In the genomic region with DNA sequence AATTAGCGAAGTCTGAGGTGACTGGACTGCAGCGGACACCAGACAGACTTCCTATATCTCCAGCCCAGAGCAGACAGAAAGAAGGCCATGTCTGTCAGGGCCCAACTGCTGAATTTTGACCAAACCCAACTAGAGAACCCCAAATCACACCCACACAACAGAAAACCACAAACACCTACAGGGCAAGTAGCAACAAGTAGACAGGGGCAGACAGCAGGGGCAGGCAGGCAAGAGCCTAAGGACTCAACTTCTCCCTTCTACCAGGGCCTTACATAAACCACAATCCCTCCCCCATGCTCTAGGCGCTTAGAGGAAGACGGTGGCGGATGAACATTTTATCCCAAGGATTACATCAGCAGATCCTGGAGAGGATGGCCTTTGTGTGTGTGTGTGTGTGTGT, we compare ENCODE assay signal across 18 mouse cellular contexts. TPM values are rescaled to one million over a fixed set of nuclear protein-coding genes. Genes with fewer than 3 reads are reported as not detected.
DNase-seq lines count a peak whose midpoint lies in the region; ATAC-seq lines count a peak whose summit lies in the region.
"Had no signal": no experiment of that assay in that cellular context is flagged by ENCODE, and none has a peak within 500 bp of the region (broad histone marks: within the 10 kb centered on the region; RNA-seq: fewer than 3 reads in every experiment).

No protein-coding gene starts in this region.

- no peak overlapping the region for H3K9ac ChIP-seq in heart, embryonic 16.5 days (ENCODE audit: low read length)
- H3K9ac ChIP-seq in forebrain, embryonic 12.5 days, result no peak overlapping the region
- H3K9ac ChIP-seq: embryonic facial prominence, embryonic 13.5 days; forebrain, postnatal 0 days; hindbrain, embryonic 15.5 days; kidney, embryonic 15.5 days; limb, embryonic 13.5 days; midbrain, embryonic 13.5 days had no signal

- no peak overlapping the region for H3K4me3 ChIP-seq in heart, embryonic 16.5 days (ENCODE audit: low read length)
- H3K4me3 ChIP-seq in megakaryocyte, embryonic 14.5 days (replicated peaks), result peak overlapping the region; percentile 51
- no peak overlapping the region for H3K4me3 ChIP-seq in forebrain, embryonic 12.5 days (replicated peaks)
- H3K4me3 ChIP-seq: embryonic facial prominence, embryonic 13.5 days; hindbrain, embryonic 15.5 days; kidney, embryonic 15.5 days; limb, embryonic 13.5 days; midbrain, embryonic 13.5 days had no signal

- H3K27me3 ChIP-seq in heart, embryonic 16.5 days (ENCODE audit: control insufficient read depth, insufficient read depth, low read length), result no peaks in the 10 kb centered on the region
- H3K27me3 ChIP-seq in megakaryocyte, embryonic 14.5 days (replicated peaks), result no peaks in the 10 kb centered on the region
- H3K27me3 ChIP-seq in forebrain, embryonic 12.5 days, result no peaks in the 10 kb centered on the region
- H3K27me3 ChIP-seq: embryonic facial prominence, embryonic 13.5 days; hindbrain, embryonic 15.5 days; kidney, embryonic 15.5 days; limb, embryonic 13.5 days; midbrain, embryonic 13.5 days had no signal

- no peaks in the 10 kb centered on the region for H3K9me3 ChIP-seq in heart, embryonic 16.5 days (replicated peaks; ENCODE audit: control insufficient read depth, low read length)
- no peaks in the 10 kb centered on the region for H3K9me3 ChIP-seq in megakaryocyte, embryonic 14.5 days
- H3K9me3 ChIP-seq in forebrain, embryonic 12.5 days, result no peaks in the 10 kb centered on the region
- H3K9me3 ChIP-seq: embryonic facial prominence, embryonic 13.5 days; hindbrain, embryonic 15.5 days; kidney, embryonic 15.5 days; limb, embryonic 13.5 days; midbrain, embryonic 13.5 days had no signal

- 78% methylated on average over 5 of the region's 5 CpGs for WGBS in heart, embryonic 16.5 days
- 87% methylated on average over 5 of the region's 5 CpGs for WGBS in forebrain, embryonic 12.5 days

- peak overlapping the region; percentile 32 for H3K27ac ChIP-seq in heart, embryonic 16.5 days (ENCODE audit: low read length)
- no peak overlapping the region for H3K27ac ChIP-seq in forebrain, embryonic 12.5 days
- H3K27ac ChIP-seq: embryonic facial prominence, embryonic 13.5 days; hindbrain, embryonic 15.5 days; kidney, embryonic 15.5 days; limb, embryonic 13.5 days; midbrain, embryonic 13.5 days; stomach, postnatal 0 days had no signal

- no peak for ATAC-seq in heart, embryonic 16.5 days (replicated peaks; ENCODE audit: extremely low read depth, insufficient read depth, low FRiP score)
- peak; percentile 47 for ATAC-seq in granulocyte monocyte progenitor cell, adult 5-6 weeks (replicated peaks; ENCODE audit: poor library complexity, severe bottlenecking)
- no peak for ATAC-seq in forebrain, embryonic 12.5 days (ENCODE audit: low FRiP score)
- ATAC-seq: forebrain, postnatal 0 days; midbrain, embryonic 13.5 days had no signal

- DNase-seq in heart, adult 9 months (ENCODE audit: low spot score in 2 of 2), result no peak
- peak; percentile 51 for DNase-seq in CD4-positive, CD25-positive, alpha-beta regulatory T cell, adult 2 months (ENCODE audit: low read depth, low spot score)
- DNase-seq in retina, postnatal 1 day, result no peak
- DNase-seq in adrenal gland, postnatal 36 days, result no peak
- DNase-seq: cerebellum, postnatal 10 days; forebrain, postnatal 0 days; right cerebral cortex, postnatal 4 days; thymus, postnatal 4 days had no signal

- H3K4me1 ChIP-seq in heart, embryonic 16.5 days (ENCODE audit: control insufficient read depth, insufficient read depth, low read length), result 0 out of 2 replicates have a peak, but pooled peaks cover 2% of the 10 kb centered on the region
- peaks cover 88% of the 10 kb centered on the region for H3K4me1 ChIP-seq in megakaryocyte, embryonic 14.5 days
- H3K4me1 ChIP-seq in forebrain, embryonic 12.5 days, result peaks cover 15% of the 10 kb centered on the region
- H3K4me1 ChIP-seq: embryonic facial prominence, embryonic 13.5 days; hindbrain, embryonic 15.5 days; kidney, embryonic 15.5 days; limb, embryonic 13.5 days had no signal

- H3K36me3 ChIP-seq in heart, embryonic 16.5 days (ENCODE audit: control insufficient read depth, insufficient read depth), result no peaks in the 10 kb centered on the region
- H3K36me3 ChIP-seq in megakaryocyte, embryonic 14.5 days (replicated peaks; ENCODE audit: low read length), result peaks cover 3% of the 10 kb centered on the region
- H3K36me3 ChIP-seq in forebrain, embryonic 12.5 days (replicated peaks), result no peaks in the 10 kb centered on the region
- H3K36me3 ChIP-seq: embryonic facial prominence, embryonic 13.5 days; hindbrain, embryonic 15.5 days; kidney, embryonic 15.5 days; limb, embryonic 13.5 days; midbrain, embryonic 13.5 days had no signal

- no peak overlapping the region for H3K4me2 ChIP-seq in heart, embryonic 16.5 days (ENCODE audit: low read depth, low read length)
- H3K4me2 ChIP-seq in forebrain, embryonic 12.5 days, result no peak overlapping the region
- H3K4me2 ChIP-seq: embryonic facial prominence, embryonic 13.5 days; hindbrain, embryonic 15.5 days; kidney, embryonic 15.5 days; limb, embryonic 13.5 days; midbrain, embryonic 13.5 days had no signal

RNA-seq across cellular contexts. Expression of gene S1pr1, which starts 22.5 kb away (rescaled TPM):
- polyA plus RNA-seq in heart, embryonic 16.5 days (2015; fragmentation: Nextera tagmentation; extraction: Ambion mirVana), result 88.9 and 92.1 TPM in 2 replicates
- total RNA-seq in granulocyte monocyte progenitor cell, adult 5-6 weeks (2014; fragmentation: Nextera tagmentation), result 0.77 and 1.6 TPM in 2 replicates
- total RNA-seq in granulocyte monocyte progenitor cell, adult 5-6 weeks (2017), result 0.26 and 1.0 TPM in 2 replicates
- polyA plus RNA-seq in megakaryocyte, embryonic 14.5 days (2012; ENCODE audit: insufficient read depth, low replicate concordance), result 2.3 TPM in 1 of 2 replicates, not detected in the other
- 10 to 100 TPM; 17.1 to 31.2 TPM for total RNA-seq in adrenal gland, postnatal 36 days (2021)
- polyA plus RNA-seq in forebrain, embryonic 12.5 days (2016; fragmentation: Nextera tagmentation; extraction: Ambion mirVana), result 31.1 and 31.9 TPM in 2 replicates
